Mouse (Mus musculus) right cerebral cortex, postnatal 4 days (tissue): ENCODE measurements around the gene Usp29.
A peak's percentile ranks its signal among the peaks of the same experiment; 100 is the strongest.
"Not testable (repeated sequence)": the region's sequence is repeated elsewhere in the genome, so short reads cannot be mapped to it uniquely, and the experiment has no call there.

Experiments
- DNase-seq: peaks from one replicate; pipeline ENCODE4 v3.0.0-alpha.2; 2022

Usp29 gene

DNA sequence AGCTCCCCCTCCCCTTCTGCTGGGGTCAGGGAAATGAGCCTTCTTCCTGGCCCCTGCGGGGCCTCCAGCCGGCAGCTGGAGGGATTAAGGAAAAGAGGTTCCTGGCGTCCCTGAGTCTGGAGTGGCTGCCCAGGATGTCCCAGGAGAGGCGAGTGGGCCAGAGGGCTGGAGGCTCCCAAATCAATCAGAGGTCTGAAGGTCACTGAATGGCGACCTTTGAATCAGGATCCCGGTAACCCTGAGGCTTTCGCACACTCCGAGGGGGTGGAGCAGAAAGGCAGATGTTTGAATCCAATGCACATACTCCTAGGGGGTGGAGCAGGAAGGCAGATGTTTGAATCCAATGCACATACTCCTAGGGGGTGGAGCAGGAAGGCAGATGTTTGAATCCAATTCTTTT, 39.9 kb downstream of the Usp29 start:
- no peak for DNase-seq

DNA sequence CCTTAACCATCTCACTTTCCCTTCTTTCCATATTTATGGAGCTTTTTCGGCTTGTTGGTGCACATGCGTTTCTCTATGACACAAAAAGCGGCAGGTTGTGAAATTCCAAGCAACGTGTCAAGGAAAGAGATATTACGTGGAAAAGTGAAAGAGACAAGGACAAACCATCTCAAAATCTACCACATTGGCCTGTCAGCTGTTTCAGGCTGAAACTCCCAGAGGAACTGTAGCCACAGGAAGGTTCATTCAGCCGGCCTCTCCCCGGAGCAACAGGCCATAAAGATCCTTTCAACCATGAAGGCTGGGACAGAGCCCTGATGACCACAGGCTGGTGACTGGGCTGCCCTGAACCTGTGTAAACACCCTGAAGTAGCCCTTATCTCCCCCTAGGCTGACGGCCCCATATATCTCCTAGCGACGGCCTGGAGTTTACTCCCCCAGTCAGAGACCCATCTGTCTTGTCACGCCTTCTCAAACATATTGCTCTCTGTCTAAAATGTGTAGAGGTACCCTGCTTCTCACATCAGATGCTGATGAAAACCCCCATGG, 43.6 kb downstream of the Usp29 start:
- not testable (repeated sequence) for DNase-seq

DNA sequence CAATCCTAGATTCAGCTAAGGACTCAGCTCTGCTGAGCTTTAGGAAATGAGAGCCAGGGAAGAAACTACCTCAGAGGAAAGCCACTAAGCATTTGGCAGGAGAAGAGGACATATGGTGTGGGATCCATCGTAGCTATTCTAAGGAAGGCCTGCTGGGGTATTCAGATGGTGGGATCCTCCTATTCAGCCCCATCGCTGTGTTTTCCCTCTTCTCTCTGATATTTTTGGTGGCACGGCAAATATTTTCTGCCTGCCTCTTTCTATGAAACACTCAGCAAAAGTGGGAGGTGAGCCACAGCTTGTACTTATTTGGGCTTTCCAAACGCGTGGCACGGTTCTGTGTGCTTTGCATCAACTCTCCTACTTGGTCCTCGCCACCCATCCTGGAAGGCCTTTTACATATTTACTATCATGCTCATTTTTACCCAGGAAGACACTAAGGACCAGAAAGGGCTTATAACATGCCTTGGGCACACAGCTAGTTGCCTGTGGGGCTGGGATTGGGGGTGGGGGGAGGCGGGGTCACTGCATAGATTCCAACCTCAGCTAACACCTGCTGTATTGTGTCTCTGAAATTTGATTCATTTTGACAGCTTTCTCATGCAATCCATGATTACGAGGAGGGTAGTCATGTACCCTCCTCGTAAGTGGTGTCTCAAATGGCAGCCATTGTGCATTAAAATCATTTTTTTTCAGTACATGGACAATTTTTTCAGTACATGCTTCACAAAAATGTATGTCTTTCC, 46.1 kb downstream of the Usp29 start:
- peak; percentile 26 for DNase-seq

DNA sequence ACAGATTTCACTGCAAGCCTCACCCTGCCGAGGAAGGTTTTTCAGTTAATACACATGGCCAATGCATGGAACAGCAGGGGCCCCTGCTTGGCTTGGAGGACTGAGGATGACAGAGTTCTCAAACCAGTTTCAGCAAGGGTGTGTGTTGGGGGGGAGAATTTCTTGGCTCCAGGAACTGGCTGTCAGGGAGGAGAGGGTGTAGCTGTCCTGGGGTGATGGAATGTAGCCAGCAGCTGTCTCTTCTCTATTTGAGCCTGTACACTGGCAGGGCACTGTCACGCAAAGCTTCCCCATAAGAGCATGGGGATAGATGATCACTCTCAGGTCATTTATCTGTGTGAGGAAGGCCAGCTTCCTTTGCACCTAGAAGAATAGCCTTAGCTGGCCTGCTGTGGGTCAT, 46.7 kb downstream of the Usp29 start:
- no peak for DNase-seq

DNA sequence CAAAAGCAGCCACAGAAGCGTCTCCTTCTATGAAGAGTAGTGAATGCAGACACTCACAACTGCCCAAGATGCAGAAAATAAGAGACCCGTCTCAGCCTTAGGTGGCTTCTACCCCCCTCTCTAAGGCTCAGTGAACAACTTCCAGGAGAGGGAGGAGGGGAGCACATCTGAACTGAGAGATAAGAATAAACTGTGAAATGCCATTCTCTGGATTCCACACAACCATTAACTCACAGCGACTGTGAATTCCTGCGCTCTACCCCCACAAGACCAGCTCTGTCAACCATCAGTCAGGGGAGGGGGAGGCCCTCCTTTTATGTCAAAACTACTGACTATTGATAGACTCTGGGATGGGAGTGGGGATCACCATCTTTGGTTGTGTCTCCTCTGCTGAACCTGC, 47.3 kb downstream of the Usp29 start:
- no peak for DNase-seq

DNA sequence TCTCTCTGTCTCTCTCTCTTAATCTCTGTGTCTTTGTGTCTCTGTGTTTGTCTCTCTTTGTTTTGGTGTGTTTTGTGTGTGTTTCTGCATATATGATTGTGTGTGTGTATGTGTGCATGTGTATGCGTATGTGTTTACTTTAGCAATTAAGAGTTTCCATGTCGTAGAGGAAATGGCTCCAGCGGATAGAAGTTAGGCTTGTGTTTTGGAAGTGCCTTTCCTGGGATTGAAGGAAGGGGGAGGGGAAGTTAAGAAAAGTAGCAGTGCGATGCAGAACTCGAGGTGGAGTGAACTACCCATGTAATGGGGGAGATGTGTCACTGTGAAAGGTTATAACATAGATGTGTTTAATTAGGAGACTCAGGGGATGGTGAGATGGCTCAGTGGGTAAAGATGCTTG, 48.8 kb downstream of the Usp29 start:
- DNase-seq: no peak

DNA sequence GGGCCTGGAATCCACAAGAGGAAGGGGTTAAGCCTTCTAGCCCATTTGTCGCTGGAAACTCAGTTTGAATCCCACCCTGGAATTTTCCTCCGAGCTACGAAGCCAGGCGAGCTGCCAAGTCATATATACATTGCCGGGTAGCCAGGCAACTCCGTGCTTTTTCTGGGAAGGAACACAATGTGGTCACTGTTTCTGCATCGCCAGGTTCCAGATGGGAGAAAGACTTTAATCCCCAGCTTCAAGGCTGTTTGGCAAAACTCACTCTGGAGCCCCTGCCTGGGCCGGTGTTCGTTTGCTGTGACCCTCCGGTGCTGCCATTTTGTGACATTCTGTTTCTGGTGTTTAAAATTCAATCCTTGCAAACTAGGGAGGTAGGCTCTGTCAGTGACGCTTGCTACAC, 51.2 kb downstream of the Usp29 start:
- peak; percentile 68 for DNase-seq

DNA sequence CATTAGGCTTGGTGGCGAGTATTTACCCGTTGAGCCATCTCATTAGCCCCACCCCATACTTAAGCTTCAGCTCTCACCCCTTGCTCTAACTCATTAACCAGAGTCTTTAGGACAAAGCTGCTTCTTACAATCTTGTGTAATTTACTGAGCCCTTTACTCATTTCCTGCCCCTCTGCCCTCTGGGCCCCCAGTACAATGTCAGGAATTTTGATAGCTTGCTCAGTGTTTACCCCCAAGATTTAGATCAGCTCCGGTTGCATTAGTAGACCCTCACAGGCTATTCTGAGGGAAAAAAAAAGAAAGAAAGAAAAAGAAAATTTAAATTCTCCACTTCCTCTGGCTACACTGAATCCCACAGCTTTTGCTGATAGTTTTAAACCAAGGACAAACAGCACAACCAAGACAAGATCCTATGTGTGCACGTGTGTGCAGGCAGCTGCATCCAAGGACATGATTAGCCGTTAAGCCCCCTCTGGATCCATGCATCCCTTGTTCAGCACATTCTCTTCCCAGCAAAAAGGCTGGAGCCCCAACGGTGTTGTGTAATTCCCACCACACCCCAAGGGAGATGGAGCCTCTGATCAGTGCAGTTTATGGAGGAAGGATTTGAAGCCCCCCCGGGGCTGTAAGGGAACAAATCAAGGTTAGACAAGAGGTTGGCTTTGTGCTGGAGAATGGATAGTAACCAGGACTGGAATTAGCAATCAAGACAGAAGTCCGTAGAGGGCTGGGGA, 54.1 kb downstream of the Usp29 start:
- DNase-seq: no peak

DNA sequence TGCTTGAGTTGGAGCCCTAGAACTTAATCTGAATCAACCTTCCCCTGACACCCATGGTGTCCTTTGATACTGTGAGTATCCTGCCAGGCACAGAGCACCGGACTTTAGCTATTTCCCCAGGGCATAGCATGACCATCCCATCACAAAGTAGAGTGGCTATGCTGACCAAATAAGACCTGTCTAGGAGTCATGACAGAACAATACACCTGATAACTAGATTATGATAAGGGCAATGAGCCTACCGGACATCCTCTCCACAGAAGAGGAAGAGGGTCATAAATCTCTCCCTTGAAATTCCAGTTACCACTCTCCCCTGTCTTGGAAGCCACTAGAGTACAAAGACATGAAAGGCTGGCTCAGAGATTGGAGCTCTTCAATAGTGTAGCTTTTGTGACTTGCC, 56.6 kb downstream of the Usp29 start:
- no peak for DNase-seq

DNA sequence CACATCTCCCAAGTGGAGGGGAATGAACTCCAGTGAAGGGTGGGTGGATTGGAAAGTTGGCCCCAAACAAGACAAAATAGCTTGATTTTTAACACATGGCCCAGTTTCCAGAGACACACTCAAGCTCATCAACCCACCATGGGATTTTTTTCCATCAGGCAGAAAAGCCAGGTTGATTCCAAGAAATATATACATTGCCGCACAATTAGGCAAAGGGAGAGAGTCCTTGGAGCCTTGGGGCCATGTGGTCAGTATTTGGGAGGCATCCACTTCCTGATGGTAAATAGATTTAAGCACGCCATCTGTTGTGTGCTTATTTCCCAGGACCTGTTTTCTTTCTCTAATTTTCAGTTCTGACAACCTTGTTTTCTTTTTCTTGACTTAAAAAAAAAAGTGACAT, 57.7 kb downstream of the Usp29 start:
- DNase-seq: no peak

DNA sequence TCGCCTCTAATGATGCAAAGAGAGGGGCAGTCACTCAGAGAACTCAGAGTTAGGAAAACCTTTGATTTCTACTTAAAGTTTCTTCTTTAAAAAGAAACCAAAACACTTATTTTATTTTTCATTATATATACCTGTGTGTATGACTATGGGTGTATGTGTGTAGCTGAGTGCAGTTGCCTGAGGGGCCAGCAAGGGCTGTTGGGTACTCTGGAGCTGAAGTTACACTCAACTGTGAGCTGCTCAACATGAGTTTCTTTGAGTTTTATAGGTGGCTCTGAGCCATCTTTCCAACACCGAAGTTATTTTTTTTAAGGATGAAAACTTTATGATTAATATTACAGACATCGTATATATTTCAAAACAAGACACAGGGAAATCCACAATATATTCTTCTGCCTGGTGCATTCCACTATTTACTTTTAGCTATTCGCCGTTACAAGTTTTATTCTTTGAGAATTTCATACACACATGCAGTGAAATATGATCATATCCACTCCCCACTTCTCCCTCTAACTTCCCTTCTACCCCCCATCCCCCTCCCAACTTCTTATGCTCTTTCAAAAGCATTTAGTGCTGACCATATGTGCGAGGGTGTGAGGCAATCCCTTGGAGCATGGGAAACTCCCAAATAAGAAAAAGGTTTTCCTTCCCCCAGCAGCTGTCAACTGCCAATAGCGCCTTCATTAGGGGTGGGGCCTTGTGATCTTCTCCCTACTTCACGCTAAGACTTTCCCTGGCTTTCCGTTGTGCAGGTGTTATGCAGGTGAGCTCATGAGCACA, 61.1 kb downstream of the Usp29 start:
- no peak for DNase-seq

DNA sequence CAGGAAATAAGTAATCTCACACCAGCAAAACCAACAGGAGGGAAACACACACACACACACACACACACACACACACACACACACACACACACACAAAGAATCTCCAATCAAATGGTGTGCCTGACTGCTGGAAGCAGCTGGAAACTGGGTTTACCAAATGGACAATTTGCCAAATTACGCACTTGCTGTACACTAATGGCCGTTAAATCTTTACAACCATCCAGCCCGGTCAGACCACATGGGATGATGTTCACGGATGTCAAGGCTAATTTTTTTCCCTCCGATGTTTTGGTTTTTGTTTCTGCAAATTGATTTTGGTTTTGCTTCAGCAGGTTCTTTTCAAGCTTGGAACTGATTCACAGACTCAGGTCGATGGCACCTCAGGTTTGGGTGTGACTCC, 62.9 kb downstream of the Usp29 start:
- DNase-seq: no peak

DNA sequence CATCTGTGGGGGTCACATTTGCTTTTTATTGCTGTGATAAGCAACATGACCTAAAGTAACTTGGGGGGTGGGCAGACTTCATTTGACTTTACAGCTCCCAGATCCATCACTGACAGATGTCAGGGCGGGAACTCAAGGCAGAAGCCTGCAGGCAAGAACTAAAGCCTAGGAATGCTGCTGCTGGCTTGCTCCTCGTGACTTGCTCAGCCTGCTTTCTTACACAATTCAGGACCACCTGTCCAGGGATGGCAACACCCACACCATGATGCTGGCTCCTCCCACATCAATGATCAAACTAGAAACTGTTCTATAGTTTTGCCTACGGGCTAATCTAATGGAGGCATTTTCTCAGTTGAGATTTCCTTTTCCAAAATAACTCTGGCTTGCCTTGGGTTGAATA, 63.4 kb downstream of the Usp29 start:
- no peak for DNase-seq

DNA sequence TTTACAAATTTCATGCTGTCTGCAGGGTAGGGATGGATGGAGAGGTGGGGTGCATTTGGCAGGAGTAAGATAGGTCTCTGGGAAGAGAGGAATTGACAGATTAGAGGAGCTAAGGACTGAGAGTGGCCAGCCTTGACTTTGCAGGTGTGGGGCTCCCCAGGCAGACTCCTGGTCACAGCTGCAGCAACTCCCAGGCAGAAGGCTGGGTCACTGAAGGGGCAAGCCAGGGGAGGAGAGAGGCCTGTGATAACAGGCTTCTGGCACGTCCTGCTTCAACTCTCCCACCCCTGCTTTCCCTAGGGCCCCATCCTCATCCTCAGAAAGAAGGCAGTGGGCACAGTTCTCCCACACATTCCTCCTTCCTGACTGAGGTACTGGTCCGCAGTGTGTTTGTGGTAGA, 67.0 kb downstream of the Usp29 start:
- no peak for DNase-seq

DNA sequence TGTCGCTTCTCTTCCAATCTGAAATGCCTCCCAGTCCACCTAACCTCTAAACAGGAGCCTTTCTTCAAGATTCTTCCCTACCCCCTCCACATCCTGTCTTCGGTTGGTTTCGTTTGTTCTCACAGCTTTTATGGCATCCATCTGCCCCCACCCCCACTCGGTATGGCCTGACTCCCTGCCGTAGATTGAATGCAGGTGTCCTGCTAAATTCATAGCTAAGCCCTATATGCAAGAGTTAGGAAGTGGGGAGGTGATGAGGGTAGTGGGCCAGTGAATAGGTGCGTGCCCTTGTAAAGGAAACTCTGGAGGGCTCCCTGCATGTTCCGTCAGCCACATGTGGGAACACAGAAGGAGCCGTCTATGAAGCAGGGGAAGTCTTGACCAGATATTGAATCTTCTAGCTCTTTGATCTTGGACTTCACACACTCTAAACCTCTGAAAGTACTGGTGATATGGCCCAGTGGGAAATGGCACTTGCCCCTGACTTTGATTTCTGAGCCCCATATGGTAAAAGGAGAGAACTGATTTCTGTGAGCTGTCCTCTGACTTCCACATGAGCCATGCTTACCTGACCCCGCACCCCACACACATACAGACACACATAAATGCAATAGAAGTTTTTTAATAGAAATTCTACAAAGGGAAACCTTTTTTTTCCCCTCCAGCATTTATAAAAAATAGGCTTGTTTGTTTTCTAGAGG, 68.9 kb downstream of the Usp29 start:
- DNase-seq: no peak

DNA sequence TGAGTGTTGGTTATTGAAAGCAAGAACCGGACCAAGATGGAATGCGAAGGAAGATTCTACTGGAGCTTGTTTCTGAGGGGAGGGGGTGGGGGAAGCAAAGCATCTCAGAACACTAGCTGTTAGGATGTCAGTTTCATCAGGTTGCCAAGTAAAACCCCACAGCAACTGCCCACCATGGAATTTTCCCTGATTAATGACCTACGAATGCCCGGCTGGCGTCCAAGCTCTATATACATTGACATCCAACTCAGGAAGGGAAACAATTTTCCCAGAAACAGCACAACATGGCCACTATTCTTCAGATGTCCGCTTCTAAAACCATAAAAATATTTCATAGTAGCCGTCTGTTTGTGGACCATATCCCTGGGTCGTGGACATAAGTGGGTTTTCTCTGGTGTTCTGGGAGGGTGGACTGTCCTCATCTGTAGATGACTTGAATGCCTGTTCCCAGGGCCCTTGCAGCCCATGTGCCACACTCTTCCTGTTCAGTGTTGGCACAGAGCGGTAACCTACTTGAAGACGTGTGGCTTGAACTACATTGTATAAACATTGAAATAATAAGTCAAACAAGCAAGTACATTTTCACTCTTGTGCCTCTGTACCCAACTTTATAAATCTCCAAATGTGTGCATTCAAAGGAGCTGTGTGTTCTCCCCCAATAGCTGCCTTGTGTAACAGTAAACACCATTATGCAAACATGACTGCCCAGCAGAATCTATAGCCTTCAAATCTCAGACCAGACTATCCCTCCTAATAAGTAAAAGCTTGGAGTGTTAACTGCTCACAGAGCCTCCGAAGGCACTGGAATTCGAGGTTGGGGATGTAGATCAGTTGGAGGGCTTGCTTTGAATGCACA, 70.4 kb downstream of the Usp29 start:
- DNase-seq: no peak

DNA sequence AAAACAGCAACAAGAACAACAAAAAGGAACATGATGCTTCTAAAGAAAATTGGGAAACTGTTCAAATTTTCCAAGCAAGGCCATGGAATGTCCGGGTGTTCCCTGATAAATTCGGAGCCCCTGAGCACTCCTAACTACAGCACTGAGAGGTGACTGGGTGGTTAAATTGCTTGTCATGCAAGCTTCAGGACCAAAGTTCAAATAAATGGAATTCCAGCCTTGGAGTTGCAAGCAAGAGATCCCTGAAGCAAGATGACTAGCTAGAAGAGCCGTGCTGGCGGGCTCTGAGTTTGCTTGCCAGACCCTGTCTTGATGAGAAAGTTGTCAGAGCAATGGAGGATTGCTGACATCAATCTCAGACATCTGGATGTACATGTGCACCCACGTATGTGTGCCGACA, 71.3 kb downstream of the Usp29 start:
- no peak for DNase-seq

DNA sequence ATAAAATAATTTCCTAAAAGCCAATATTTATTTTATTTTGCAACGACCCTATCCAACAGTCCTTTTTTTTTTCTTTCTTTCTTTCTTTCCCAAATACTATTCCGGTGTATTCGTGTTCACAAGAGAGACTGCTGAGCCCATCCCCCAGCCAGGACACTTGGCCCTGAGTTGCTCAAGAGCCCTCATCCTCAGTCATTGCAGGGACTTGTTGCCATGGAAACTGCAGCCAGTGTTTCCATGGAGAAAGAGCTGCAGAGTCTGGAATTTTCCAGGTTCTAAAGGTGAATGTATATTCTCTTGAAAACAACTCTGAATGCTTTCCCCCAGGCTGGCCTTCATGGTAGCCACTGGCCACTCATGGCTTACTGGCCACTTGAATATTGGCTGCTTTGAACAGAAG, 80.2 kb downstream of the Usp29 start:
- peak; percentile 55 for DNase-seq

DNA sequence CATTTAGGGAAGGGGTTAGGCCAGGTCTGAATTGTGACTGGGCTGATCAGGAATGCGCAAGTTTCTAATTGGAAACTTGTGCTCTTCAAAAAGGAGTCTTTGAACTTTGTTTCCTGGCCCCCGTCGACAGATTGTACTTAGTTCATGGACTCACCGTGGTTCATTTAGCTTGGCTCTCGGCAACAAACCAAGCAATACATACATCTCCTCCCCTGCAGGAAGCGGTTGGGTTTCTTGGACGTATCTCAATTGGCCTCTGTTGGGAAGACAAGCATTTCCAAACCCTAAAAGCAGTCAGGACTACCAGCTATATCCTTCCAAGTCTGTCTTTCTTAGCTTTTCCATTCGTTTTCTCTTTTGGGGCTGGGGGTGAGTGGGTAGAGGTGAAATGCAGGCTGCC, 84.6 kb downstream of the Usp29 start:
- DNase-seq: no peak

DNA sequence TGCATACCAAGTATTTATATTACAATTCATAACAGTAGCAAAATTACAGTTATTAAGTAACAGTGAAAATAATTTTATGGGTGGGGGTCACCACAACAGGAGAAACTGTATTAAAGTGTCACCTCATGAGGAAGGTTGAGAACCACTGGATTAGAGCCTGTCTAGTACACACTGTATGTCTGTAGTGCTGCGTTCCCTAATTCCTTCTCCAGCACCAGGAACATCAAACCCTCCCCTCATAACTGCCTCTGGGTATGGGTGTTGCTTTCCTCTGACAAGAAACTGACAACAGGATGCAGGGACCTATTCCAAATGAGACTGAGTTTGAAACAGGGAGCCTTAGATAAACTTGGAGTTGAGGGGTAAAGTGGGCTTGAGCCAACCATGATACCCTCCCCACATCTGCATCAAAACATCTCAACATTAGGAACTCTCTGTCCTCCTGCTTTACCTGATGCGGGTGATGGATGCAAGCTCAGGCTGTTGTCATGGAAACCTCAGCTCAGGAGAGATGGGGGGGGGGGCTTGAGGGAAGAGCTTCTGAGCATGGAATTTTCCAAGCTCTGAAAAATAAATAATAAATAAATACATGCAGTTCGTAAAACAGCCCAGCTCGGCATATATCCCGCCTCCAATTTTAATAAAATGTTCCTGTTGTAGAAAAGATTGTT, 86.5 kb downstream of the Usp29 start:
- no peak for DNase-seq

DNA sequence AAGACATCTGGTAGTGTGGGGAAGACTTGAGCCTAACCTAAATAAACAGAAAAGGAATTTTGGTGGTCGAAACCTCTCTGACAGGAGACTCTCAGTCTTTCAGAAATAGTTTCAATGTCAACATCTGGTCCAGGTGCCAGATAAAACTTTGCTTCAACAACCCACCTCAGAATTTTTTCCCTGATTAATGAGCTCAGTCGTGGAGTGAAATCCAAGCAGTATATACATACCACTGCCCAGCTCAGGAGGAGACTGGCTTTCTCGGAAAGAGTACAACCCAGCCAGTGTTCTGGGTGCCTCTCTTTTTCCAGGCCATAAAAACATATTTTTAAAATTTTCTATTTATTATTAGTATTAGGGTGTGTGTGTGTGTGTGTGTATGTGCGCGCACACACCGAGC, 89.9 kb downstream of the Usp29 start:
- DNase-seq: no peak
